Mouse (Mus musculus): ENCODE data around the gene Rtn1. TPM values are rescaled to one million over a fixed set of nuclear protein-coding genes. Genes with fewer than 3 reads are reported as not detected.

Gene Rtn1
- 941 and 958 TPM in 2 replicates for polyA plus RNA-seq (2012; rRNA removed)

DNA sequence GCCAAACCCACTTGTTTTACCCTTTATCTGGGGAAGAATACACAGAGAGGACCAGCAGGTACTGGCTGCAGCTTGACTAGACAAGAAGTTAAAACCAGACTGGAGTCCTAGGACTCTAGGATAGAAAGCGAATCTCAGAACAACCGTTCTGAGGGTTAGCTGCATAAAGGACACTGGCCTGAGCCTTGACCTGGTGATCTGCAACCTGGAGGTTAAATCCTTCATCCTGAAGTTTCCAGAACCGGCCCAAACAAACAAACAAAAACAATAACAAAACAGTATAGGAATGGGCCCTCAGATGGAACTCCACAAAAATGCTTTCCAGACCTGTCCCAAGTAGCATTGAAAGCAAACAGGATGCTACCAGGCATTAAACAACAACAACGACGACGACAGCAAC is at the start of gene Rtn1:
Gene Rtn1, minus strand, starts transcription at position 101 of the 400 bp plus-strand sequence.
- peak within 1 kb of the TSS; percentile 76 for H3K27ac ChIP-seq (ENCODE audit: insufficient read depth, low read length)
- peaks cover 3% of the 10 kb centered on the region; the same call in 1 of the 2 replicates for H3K4me1 ChIP-seq (ENCODE audit: control insufficient read depth, insufficient read depth, low read length)
- peak in 1 of 2 experiments; percentile 17 for DNase-seq
- H3K4me3 ChIP-seq (replicated peaks; ENCODE audit: insufficient read depth, low read depth, low read length) = peak within 1 kb of the TSS; percentile 64
- no peaks in the 10 kb centered on the region for H3K27me3 ChIP-seq (ENCODE audit: control insufficient read depth, insufficient read depth, low read length)
- no peak for TF ChIP-seq CTCF (IDR thresholded peaks at IDR 0.05; ENCODE audit: borderline replicate concordance, insufficient read depth, low read depth, low read length)
- TF ChIP-seq POLR2A (IDR thresholded peaks at IDR 0.05; ENCODE audit: borderline replicate concordance, insufficient read depth, low read length) = no peak
- 20% methylated on average over 6 of the region's 6 CpGs for WGBS

DNA sequence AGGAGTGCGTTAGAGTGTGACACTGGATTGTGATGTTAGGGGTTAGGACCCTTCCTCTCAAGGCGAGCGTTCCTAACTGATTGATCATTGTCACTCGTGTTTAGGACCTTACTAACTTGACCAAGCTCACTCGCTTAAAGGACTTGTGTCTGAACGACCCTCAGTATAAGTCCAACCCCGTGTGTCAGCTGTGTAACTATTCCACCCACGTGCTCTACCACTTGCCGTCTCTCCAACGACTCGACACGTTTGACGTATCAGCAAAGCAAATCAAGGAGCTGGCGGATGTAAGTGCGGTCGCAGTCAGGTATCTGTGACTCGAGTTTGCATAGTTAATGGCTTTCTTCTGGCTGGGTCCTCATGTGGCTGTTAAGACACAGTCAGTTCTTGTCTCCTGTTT is 45.1 kb upstream of the Rtn1 start:
- no peak for DNase-seq
- Histone ChIP-seq H3K4me3 (replicated peaks; ENCODE audit: insufficient read depth, low read depth, low read length) (no peak overlapping the region), H3K27me3 (ENCODE audit: control insufficient read depth, insufficient read depth, low read length) (no peaks in the 10 kb centered on the region), H3K27ac (ENCODE audit: insufficient read depth, low read length) (no peak overlapping the region), H3K4me1 (ENCODE audit: control insufficient read depth, insufficient read depth, low read length) (no peaks in the 10 kb centered on the region)
- WGBS = 85% methylated on average over 17 of the region's 17 CpGs
- no peak for TF ChIP-seq CTCF (IDR thresholded peaks at IDR 0.05; ENCODE audit: borderline replicate concordance, insufficient read depth, low read depth, low read length)
- TF ChIP-seq POLR2A (IDR thresholded peaks at IDR 0.05; ENCODE audit: borderline replicate concordance, insufficient read depth, low read length) = no peak

GRCm38 (mm10) chr12:72441839-72442576 is 33.2 kb upstream of the Rtn1 start, which contains the start of gene Lrrc9:
Lrrc9 (plus strand) TSS chr12:72441866.
- H3K27ac ChIP-seq (ENCODE audit: insufficient read depth, low read length) = no peak within 1 kb of the TSS
- peak; percentile 19 to 21 for DNase-seq
- H3K27me3 ChIP-seq (ENCODE audit: control insufficient read depth, insufficient read depth, low read length) = no peaks in the 10 kb centered on the region
- WGBS = 4% methylated on average over 31 of the region's 31 CpGs
- peak within 1 kb of the TSS; percentile 44 for H3K4me3 ChIP-seq (replicated peaks; ENCODE audit: insufficient read depth, low read depth, low read length)
- TF ChIP-seq POLR2A (IDR thresholded peaks at IDR 0.05; ENCODE audit: borderline replicate concordance, insufficient read depth, low read length) = no peak
- TF ChIP-seq CTCF (IDR thresholded peaks at IDR 0.05; ENCODE audit: borderline replicate concordance, insufficient read depth, low read depth, low read length) = no peak
- H3K4me1 ChIP-seq (ENCODE audit: control insufficient read depth, insufficient read depth, low read length) = peaks cover 3% of the 10 kb centered on the region; the same call in 1 of the 2 replicates

DNA sequence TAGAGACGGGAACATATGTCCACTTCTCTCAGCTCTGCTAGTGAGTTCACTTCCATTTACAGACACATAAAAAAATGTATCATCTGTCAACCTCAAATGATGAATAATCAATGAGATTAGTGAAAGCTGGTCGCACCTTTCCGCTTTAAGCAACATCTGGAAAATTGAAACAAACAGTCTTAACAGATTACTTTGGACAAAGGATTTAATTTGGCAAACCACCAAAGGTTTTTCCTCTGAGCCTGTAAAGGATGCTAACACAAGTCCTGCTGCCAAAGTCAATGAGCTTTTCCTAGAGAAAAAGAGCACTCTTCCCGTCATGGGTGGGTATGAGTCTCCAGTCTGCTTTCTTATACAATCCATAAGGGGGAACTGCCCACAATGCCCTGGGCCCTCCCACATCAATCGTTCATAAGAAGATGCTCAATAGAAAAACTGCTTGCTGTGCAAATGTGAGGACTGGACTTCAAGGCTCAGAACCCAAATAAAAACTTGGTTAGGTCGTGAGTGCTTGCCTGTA is 30.2 kb upstream of the Rtn1 start:
- Histone ChIP-seq H3K4me3 (replicated peaks; ENCODE audit: insufficient read depth, low read depth, low read length) (no peak overlapping the region), H3K27ac (ENCODE audit: insufficient read depth, low read length) (no peak overlapping the region), H3K4me1 (ENCODE audit: control insufficient read depth, insufficient read depth, low read length) (peaks cover 3% of the 10 kb centered on the region; the same call in 1 of the 2 replicates), H3K27me3 (ENCODE audit: control insufficient read depth, insufficient read depth, low read length) (no peaks in the 10 kb centered on the region)
- DNase-seq = no peak
- no peak for TF ChIP-seq POLR2A (IDR thresholded peaks at IDR 0.05; ENCODE audit: borderline replicate concordance, insufficient read depth, low read length)
- WGBS = 43% methylated on average over 6 of the region's 6 CpGs

DNA sequence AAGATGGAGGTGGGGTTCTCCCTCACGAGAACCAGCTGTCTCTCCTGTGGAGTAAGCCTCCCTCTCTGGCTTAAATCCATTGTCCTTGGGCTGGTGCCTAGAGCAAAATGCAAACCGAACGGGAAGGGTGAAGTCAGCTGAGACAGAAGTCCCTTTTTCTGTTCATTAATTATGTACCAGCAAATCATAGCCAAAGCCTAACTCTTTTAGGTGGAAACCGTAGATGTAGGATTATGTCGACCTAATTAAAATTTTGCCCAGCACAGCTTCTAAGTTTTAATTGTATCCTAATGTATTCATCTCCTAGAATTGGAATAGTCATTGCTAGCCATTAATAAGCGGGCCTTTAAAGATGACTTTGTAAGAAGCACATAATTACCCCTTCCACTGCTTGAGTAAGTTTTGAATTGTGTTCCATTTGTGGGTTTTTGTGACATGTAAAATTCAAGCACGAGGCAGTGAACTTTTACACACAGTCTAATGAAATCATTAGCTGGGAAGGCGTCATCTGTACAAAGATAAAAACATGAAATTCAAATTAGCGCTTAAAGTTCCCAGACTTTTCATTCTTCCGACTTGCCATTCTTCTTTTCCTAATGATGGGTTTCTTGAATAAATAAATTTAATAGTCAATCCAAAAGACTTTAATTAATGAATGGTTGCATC is 29.0 kb upstream of the Rtn1 start:
- TF ChIP-seq CTCF (IDR thresholded peaks at IDR 0.05; ENCODE audit: borderline replicate concordance, insufficient read depth, low read depth, low read length) (no peak), POLR2A (IDR thresholded peaks at IDR 0.05; ENCODE audit: borderline replicate concordance, insufficient read depth, low read length) (no peak)
- 52% methylated on average over 10 of the region's 10 CpGs for WGBS
- Histone ChIP-seq H3K4me1 (ENCODE audit: control insufficient read depth, insufficient read depth, low read length) (peaks cover 3% of the 10 kb centered on the region; the same call in 1 of the 2 replicates), H3K27ac (ENCODE audit: insufficient read depth, low read length) (no peak overlapping the region), H3K4me3 (replicated peaks; ENCODE audit: insufficient read depth, low read depth, low read length) (no peak overlapping the region), H3K27me3 (ENCODE audit: control insufficient read depth, insufficient read depth, low read length) (no peaks in the 10 kb centered on the region)
- DNase-seq = no peak

GRCm38 (mm10) chr12:72433241-72433865 is 24.5 kb upstream of the Rtn1 start:
- no peak for DNase-seq
- Histone ChIP-seq H3K4me1 (ENCODE audit: control insufficient read depth, insufficient read depth, low read length) (no peaks in the 10 kb centered on the region), H3K27ac (ENCODE audit: insufficient read depth, low read length) (no peak overlapping the region), H3K4me3 (replicated peaks; ENCODE audit: insufficient read depth, low read depth, low read length) (no peak overlapping the region), H3K27me3 (ENCODE audit: control insufficient read depth, insufficient read depth, low read length) (no peaks in the 10 kb centered on the region)
- TF ChIP-seq POLR2A (IDR thresholded peaks at IDR 0.05; ENCODE audit: borderline replicate concordance, insufficient read depth, low read length) (no peak), CTCF (IDR thresholded peaks at IDR 0.05; ENCODE audit: borderline replicate concordance, insufficient read depth, low read depth, low read length) (no peak)
- 26% methylated on average over 9 of the region's 9 CpGs for whole genome bisulfite sequencing

DNA sequence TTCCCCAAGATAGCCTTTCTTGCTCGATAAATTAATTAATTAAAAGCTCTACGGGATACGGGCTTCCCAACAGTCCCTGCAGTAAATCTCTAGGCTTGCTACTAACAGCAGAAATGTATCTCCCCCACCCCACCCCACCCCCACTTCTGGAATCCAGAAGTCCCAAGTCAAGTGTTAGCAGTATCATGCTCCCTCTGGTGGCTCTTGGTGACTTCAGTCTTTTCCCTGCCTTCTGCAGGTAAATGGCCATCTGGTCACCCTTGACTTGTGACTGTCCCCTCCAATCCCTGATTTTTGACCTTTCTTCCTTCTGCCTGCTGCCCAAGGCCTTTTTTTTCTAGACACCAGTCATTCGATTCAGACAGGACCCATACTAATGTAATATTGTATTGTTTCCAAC is 23.4 kb upstream of the Rtn1 start:
- DNase-seq = no peak
- WGBS = 79% methylated on average over 4 of the region's 4 CpGs
- no peak overlapping the region for H3K4me3 ChIP-seq (replicated peaks; ENCODE audit: insufficient read depth, low read depth, low read length)
- H3K27me3 ChIP-seq (ENCODE audit: control insufficient read depth, insufficient read depth, low read length) = no peaks in the 10 kb centered on the region
- no peaks in the 10 kb centered on the region for H3K4me1 ChIP-seq (ENCODE audit: control insufficient read depth, insufficient read depth, low read length)
- no peak overlapping the region for H3K27ac ChIP-seq (ENCODE audit: insufficient read depth, low read length)
- TF ChIP-seq POLR2A (IDR thresholded peaks at IDR 0.05; ENCODE audit: borderline replicate concordance, insufficient read depth, low read length) (no peak), CTCF (IDR thresholded peaks at IDR 0.05; ENCODE audit: borderline replicate concordance, insufficient read depth, low read depth, low read length) (peak; percentile 22; the same call in 1 of the 2 replicates)

Data from cerebellum, adult 2 months (tissue).